Mouse (Mus musculus): ENCODE results near the gene Exosc2. TPM values are rescaled to one million over a fixed set of nuclear protein-coding genes. Genes with fewer than 3 reads are reported as not detected.

Gene Exosc2
- polyA plus RNA-seq, 1 experiment from 2014 or later = 51.2 TPM

Other genes starting within 250 kb of the Exosc2 start
- 75.3 and 87.1 TPM in 2 replicates for gene Ass1, start 200.5 kb upstream of the Exosc2 start, polyA plus RNA-seq (2015; fragmentation: Nextera tagmentation; extraction: Ambion mirVana)
- 28.3 and 37.4 TPM in 2 replicates for gene Fubp3, start 98.1 kb upstream of the Exosc2 start, polyA plus RNA-seq (2015; fragmentation: Nextera tagmentation; extraction: Ambion mirVana)
- gene Prdm12, start 30.7 kb upstream of the Exosc2 start, polyA plus RNA-seq (2015; fragmentation: Nextera tagmentation; extraction: Ambion mirVana) = not detected in 2 replicates
- gene Abl1, start 17.7 kb downstream of the Exosc2 start, polyA plus RNA-seq (2015; fragmentation: Nextera tagmentation; extraction: Ambion mirVana) = 6.2 and 7.5 TPM in 2 replicates
- 0.07 TPM in 1 of 2 replicates, not detected in the other for gene Qrfp, start 139.9 kb downstream of the Exosc2 start, polyA plus RNA-seq (2015; fragmentation: Nextera tagmentation; extraction: Ambion mirVana)
- gene Fibcd1, start 175.3 kb downstream of the Exosc2 start, polyA plus RNA-seq (2015; fragmentation: Nextera tagmentation; extraction: Ambion mirVana) = 0.03 TPM in 1 of 2 replicates, not detected in the other
- gene Lamc3, start 216.6 kb downstream of the Exosc2 start, polyA plus RNA-seq (2015; fragmentation: Nextera tagmentation; extraction: Ambion mirVana) = 0.02 and 0.07 TPM in 2 replicates

Measured in liver, embryonic 13.5 days (tissue).